19 mouse cellular contexts compared by ENCODE assay signal in the genomic region with DNA sequence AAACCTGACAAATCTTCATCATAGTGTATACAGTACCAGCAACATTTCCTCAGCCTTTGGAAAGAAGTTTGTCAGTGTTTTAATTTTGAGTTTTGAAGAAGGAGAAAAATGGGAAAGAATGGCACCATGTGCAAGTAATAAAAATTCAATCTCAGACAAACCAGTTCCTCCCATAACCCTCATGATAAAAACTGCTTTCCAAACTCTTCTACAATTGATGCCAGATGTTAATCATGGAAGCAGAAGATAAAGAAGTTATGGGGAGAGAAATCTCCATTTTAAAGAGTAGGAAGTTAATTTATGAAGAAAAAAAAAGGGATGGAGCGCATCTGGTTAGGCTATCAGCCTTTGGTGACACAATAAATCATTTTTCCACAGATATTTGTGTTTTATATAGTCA. TPM values are rescaled to one million over a fixed set of nuclear protein-coding genes. Genes with fewer than 3 reads are reported as not detected.
"Had no signal": no experiment of that assay in that cellular context is flagged by ENCODE, and none has a peak within 500 bp of the region (broad histone marks: within the 10 kb centered on the region; RNA-seq: fewer than 3 reads in every experiment).

No protein-coding gene starts in this region.

- H3K4me2 ChIP-seq: liver, embryonic 11.5 days; liver, embryonic 15.5 days; midbrain, embryonic 12.5 days had no signal

- H3K9me3 ChIP-seq: liver, embryonic 15.5 days; midbrain, embryonic 12.5 days had no signal

- H3K27me3 ChIP-seq: liver, embryonic 15.5 days; midbrain, embryonic 12.5 days had no signal

- H3K36me3 ChIP-seq: liver, embryonic 15.5 days; midbrain, embryonic 12.5 days had no signal

- H3K9ac ChIP-seq: liver, embryonic 15.5 days; midbrain, embryonic 12.5 days had no signal

- H3K27ac ChIP-seq: liver, embryonic 15.5 days; midbrain, embryonic 12.5 days; stomach, postnatal 0 days had no signal

- DNase-seq: kidney, adult 9 months; kidney, postnatal 10 days; kidney, postnatal 4 days; lung, adult 2 months; lung, postnatal 4 days; right cerebral cortex, postnatal 14 days; thymus, postnatal 4 days had no signal

- H3K4me3 ChIP-seq: liver, embryonic 15.5 days; midbrain, embryonic 12.5 days had no signal

- ATAC-seq: intestine, postnatal 0 days; lung, postnatal 0 days; midbrain, embryonic 16.5 days had no signal

- H3K4me1 ChIP-seq: liver, embryonic 15.5 days; midbrain, embryonic 12.5 days had no signal

RNA-seq across cellular contexts. Expression of gene Epyc, which starts 17.3 kb away (rescaled TPM):
- total RNA-seq: layer of hippocampus, postnatal 14 days; megakaryocyte, adult 5-6 weeks had no signal
- polyA plus RNA-seq: lung, postnatal 0 days; neural tube, embryonic 14.5 days had no signal

RNA-seq across cellular contexts. Expression of gene Kera, which starts 19.9 kb away (rescaled TPM):
- total RNA-seq: left cerebral cortex, adult 18-20 months; left cerebral cortex, postnatal 14 days; megakaryocyte, adult 5-6 weeks had no signal
- polyA plus RNA-seq: lung, adult 2 months; lung, postnatal 0 days; midbrain, embryonic 16.5 days; neural tube, embryonic 14.5 days had no signal
